Mouse (Mus musculus): ENCODE data around the gene Zfp846. TPM values are rescaled to one million over a fixed set of nuclear protein-coding genes. Genes with fewer than 3 reads are reported as not detected.
"Not testable (repeated sequence)": the region's sequence is repeated elsewhere in the genome, so short reads cannot be mapped to it uniquely, and the experiment has no call there.

The Zfp846 gene
- polyA plus RNA-seq, 1 experiment, result 1.6 TPM

GRCm38 (mm10) chr9:20571060-20571459, 10.0 kb upstream of the Zfp846 start:
- peaks cover 12% of the 10 kb centered on the region for H3K9me3 ChIP-seq
- H3K4me1 ChIP-seq, result no peaks in the 10 kb centered on the region
- no peak overlapping the region for H3K4me3 ChIP-seq (replicated peaks)
- TF ChIP-seq GATA1 (IDR thresholded peaks at IDR 0.05; ENCODE audit: borderline replicate concordance, low read length), result no peak
- TF ChIP-seq FLI1 (IDR thresholded peaks at IDR 0.05; ENCODE audit: low read length), result no peak
- H3K27me3 ChIP-seq (replicated peaks), result peaks cover 7% of the 10 kb centered on the region
- no peaks in the 10 kb centered on the region for H3K36me3 ChIP-seq (replicated peaks; ENCODE audit: low read length)

- Histone ChIP-seq H3K9me3 (peaks cover 12% of the 10 kb centered on the region), H3K27me3 (replicated peaks) (peaks cover 14% of the 10 kb centered on the region), H3K36me3 (replicated peaks; ENCODE audit: low read length) (no peaks in the 10 kb centered on the region), H3K4me3 (replicated peaks) (no peak overlapping the region), H3K4me1 (peaks cover 8% of the 10 kb centered on the region)
- TF ChIP-seq FLI1 (IDR thresholded peaks at IDR 0.05; ENCODE audit: low read length) (no peak), GATA1 (IDR thresholded peaks at IDR 0.05; ENCODE audit: borderline replicate concordance, low read length) (no peak)
These were observed 4.5 kb upstream of the Zfp846 start for GRCm38 (mm10) chr9:20576591-20576990.

DNA sequence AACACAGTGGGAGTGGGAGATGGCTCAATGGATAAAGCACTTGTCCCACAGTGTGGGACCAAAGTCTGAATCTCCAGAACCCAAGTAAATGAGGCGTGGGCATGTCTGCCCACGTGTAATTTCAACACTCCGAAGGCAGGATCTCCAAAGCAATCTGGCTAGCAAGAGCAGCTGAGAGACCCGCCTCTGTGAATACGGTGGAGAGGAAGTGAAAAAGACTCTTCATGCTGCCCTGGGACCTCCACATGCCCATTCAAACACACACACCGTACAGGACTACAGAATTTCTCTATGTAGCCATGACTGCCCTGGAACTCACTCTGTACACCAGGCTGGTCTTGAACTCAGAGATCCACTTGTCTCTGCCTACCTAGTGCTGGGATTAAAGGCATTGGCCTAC, 20.2 kb downstream of the Zfp846 start:
- TF ChIP-seq FLI1 (IDR thresholded peaks at IDR 0.05; ENCODE audit: low read length) (no peak), GATA1 (IDR thresholded peaks at IDR 0.05; ENCODE audit: borderline replicate concordance, low read length) (no peak)
- Histone ChIP-seq H3K4me1 (no peaks in the 10 kb centered on the region), H3K4me3 (replicated peaks) (no peak overlapping the region), H3K27me3 (replicated peaks) (no peaks in the 10 kb centered on the region), H3K9me3 (peaks cover 6% of the 10 kb centered on the region), H3K36me3 (replicated peaks; ENCODE audit: low read length) (no peaks in the 10 kb centered on the region)

DNA sequence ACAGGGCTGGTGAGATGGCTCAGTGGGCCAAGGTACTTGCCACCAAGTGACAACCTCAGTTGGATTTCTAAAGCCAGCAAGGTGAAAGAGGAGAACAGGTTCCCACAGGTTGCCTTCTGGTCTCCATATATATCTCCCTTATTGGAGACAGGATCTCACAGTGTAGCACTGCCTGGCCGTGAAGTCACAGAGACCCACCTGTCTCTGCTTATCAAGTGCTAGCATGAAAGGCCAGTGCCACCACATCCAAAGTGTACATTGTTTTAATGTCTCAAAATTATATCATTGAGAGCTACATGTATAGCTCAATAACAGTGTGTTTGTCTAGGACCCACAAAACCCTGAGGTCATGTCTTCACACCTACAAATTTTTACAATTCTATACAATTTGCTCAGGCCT, 25.2 kb downstream of the Zfp846 start:
- peak overlapping the region; percentile 98 for H3K4me3 ChIP-seq (replicated peaks)
- no peaks in the 10 kb centered on the region for H3K27me3 ChIP-seq (replicated peaks)
- peaks cover 11% of the 10 kb centered on the region for H3K36me3 ChIP-seq (replicated peaks; ENCODE audit: low read length)
- TF ChIP-seq FLI1 (IDR thresholded peaks at IDR 0.05; ENCODE audit: low read length) (no peak), GATA1 (IDR thresholded peaks at IDR 0.05; ENCODE audit: borderline replicate concordance, low read length) (no peak)
- peaks cover 13% of the 10 kb centered on the region for H3K9me3 ChIP-seq
- peaks cover 4% of the 10 kb centered on the region for H3K4me1 ChIP-seq

DNA sequence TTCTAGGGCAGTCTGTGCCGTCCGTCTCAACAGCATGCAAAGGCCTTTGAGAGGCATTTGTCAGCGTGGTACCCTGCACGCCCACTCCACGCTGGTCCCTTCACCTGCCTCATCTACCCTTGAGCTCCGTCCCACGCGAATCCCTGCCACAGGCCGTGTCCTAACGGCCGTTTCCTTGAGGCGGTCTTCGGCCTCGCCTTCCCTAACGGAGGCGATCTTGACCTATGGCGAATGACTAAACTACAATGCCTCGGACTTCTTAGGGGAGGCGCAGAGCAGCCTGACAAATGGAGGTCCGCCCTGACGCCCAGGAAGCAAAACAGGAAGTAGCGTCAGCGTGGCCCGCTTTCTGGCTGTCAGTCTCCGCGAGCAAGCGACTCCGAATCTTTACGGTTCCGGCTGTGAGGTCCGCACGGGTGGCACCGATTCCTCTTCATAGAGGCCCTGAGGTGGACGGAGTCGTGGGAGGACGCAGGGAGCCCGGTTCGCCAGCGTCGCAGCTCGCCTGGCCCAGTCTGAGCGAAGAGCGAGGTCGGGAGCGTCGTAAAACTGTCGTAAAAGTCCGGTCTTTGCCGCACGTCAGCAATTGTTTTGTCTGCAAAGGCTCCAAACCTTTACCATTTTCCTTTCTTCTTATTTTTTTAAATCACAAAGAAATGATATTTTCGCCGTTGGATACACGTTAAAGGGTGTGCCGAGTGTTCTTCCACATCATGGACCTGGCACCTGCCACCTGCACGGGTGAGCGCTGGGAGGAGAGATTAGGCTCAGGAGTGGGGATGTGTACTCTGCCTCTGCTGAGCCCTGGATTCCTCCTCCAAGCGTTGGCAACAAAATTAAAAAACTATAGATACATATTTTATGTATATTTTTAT, 26.2 kb downstream of the Zfp846 start:
- Histone ChIP-seq H3K4me1 (peaks cover 4% of the 10 kb centered on the region), H3K4me3 (replicated peaks) (peak overlapping the region; percentile 98), H3K36me3 (replicated peaks; ENCODE audit: low read length) (peaks cover 11% of the 10 kb centered on the region), H3K27me3 (replicated peaks) (no peaks in the 10 kb centered on the region), H3K9me3 (peaks cover 13% of the 10 kb centered on the region)
- TF ChIP-seq FLI1 (IDR thresholded peaks at IDR 0.05; ENCODE audit: low read length), result no peak; the same call in 1 of the 2 replicates
- no peak for TF ChIP-seq GATA1 (IDR thresholded peaks at IDR 0.05; ENCODE audit: borderline replicate concordance, low read length)

DNA sequence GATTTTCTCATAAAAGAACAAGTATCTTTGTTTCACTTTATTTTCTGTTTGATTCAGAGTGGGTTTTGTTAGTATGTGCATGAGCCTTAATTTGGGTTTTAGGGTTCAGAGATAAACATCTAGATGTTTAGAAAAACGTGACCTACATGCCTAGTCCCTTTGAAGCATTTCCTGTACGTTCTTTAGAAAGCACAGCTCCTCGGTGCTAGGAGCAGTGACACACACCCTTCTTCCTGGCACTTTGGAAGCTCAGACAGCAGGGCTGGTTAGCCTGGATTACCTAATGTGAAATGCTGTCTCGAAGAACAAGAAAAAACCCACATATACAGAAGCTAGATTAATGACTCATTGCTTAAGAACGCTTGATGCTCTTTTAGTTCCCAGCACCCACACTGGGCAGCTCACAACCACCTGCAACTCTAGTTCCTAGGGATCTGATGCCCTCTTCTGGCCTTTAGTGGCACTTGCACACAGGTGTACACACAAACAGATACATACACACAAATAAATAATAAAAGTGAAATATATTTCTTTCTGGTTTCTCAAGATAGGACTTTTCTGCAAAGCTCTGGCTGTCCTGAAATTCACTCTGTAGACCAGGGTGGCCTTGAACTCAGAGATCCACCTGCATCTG, 28.9 kb downstream of the Zfp846 start:
- TF ChIP-seq GATA1 (IDR thresholded peaks at IDR 0.05; ENCODE audit: borderline replicate concordance, low read length) (no peak), FLI1 (IDR thresholded peaks at IDR 0.05; ENCODE audit: low read length) (no peak)
- Histone ChIP-seq H3K4me3 (replicated peaks) (no peak overlapping the region), H3K9me3 (peaks cover 13% of the 10 kb centered on the region), H3K36me3 (replicated peaks; ENCODE audit: low read length) (peaks cover 11% of the 10 kb centered on the region), H3K27me3 (replicated peaks) (no peaks in the 10 kb centered on the region), H3K4me1 (peaks cover 20% of the 10 kb centered on the region)

DNA sequence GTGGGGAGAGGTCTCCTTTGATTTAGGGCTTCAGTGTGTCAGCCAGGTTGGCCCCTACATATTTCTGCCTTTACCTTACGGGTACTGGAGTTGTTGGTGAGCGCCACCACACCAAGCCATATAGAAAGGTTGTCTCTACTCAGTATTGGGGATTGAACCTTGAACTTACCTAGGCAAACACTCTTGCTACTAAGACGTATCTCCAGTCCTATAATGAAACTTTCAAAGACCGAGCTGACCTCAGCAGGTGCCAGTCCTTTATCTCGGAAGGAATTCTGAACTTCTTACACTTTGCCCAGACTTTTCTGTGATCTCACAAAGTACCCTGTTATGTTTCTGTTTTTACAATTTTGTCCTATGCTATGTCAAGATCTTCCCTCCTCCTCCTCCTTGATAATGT, 30.9 kb downstream of the Zfp846 start:
- H3K9me3 ChIP-seq, result peaks cover 7% of the 10 kb centered on the region
- no peak overlapping the region for H3K4me3 ChIP-seq (replicated peaks)
- peaks cover 25% of the 10 kb centered on the region for H3K4me1 ChIP-seq
- peaks cover 14% of the 10 kb centered on the region for H3K36me3 ChIP-seq (replicated peaks; ENCODE audit: low read length)
- TF ChIP-seq GATA1 (IDR thresholded peaks at IDR 0.05; ENCODE audit: borderline replicate concordance, low read length) (no peak), FLI1 (IDR thresholded peaks at IDR 0.05; ENCODE audit: low read length) (no peak)
- H3K27me3 ChIP-seq (replicated peaks), result no peaks in the 10 kb centered on the region

DNA sequence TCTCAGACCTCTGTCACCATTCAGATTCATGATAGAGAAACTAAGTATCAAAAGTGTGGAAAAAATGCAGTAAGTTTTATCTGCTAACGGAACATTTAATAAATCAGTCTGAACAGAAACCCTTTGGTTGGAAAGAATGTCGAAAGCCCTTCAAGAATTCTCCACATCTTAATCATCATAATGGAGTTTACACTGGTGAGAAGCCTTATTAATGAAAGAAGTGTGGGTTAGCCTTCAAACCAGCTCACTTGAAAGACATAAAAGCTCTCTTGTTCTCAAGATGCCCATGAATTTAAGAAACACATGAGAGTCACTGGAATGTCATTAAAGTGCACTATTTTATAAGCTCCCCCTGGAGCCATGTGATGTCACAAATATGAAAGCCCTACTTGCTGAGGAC, 35.6 kb downstream of the Zfp846 start:
- Histone ChIP-seq H3K4me1 (peaks cover 23% of the 10 kb centered on the region), H3K36me3 (replicated peaks; ENCODE audit: low read length) (peaks cover 9% of the 10 kb centered on the region)
- no peak for TF ChIP-seq GATA1 (IDR thresholded peaks at IDR 0.05; ENCODE audit: borderline replicate concordance, low read length)

DNA sequence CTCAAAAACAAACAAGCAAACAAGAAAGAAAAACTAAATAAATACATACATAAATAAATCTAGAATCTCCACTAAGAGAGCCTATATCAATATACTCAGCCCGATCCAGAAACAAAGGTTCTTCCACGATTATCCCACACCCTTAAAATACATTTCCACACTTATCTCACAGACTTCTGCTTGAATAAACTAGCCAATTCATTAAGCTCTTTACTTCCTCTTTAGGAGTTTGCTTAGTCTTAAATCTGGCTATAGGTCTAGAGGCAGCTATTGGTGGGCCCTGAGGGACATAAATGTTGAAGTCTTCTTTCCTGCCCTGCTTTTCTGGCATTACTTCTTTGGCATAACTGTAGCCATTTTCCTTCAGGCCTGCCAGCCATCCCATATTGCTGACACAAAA, 50.2 kb downstream of the Zfp846 start:
- Histone ChIP-seq H3K27me3 (replicated peaks) (no peaks in the 10 kb centered on the region), H3K36me3 (replicated peaks; ENCODE audit: low read length) (peaks cover 9% of the 10 kb centered on the region), H3K4me3 (replicated peaks) (no peak overlapping the region), H3K4me1 (peaks cover 8% of the 10 kb centered on the region; the same call in 1 of the 2 replicates), H3K9me3 (0 out of 2 replicates have a peak, but pooled peaks cover 8% of the 10 kb centered on the region)
- TF ChIP-seq FLI1 (IDR thresholded peaks at IDR 0.05; ENCODE audit: low read length), result no peak
- TF ChIP-seq GATA1 (IDR thresholded peaks at IDR 0.05; ENCODE audit: borderline replicate concordance, low read length), result no peak

More for the DNA sequence above, 35.6 kb downstream of the Zfp846 start:
- Histone ChIP-seq H3K9me3 (no peaks in the 10 kb centered on the region), H3K4me3 (replicated peaks) (no peak overlapping the region), H3K27me3 (replicated peaks) (no peaks in the 10 kb centered on the region)

- peaks cover 46% of the 10 kb centered on the region for H3K36me3 ChIP-seq (replicated peaks; ENCODE audit: low read length)
- H3K27me3 ChIP-seq (replicated peaks); H3K4me3 ChIP-seq (replicated peaks); H3K9me3 ChIP-seq: not testable (repeated sequence)
- H3K4me1 ChIP-seq, result peaks cover 36% of the 10 kb centered on the region
These were observed 54.6 kb downstream of the Zfp846 start for GRCm38 (mm10) chr9:20635676-20636075.
